Mouse (Mus musculus) CH12.LX (cell line): Measurements from ENCODE around the gene Reep6.

ENCODE experiments used
- E2F4 ChIP-seq: IDR thresholded peaks from 2 replicates; pipeline ENCODE4 v1.6.1; 2011; ENCODE audit warnings: low read depth, low read length, improper control_type of control experiment; ENCODE audit not compliant: insufficient replicate concordance
- EP300 ChIP-seq: IDR thresholded peaks from 2 replicates; pipeline ENCODE4 v1.6.1; 2011; ENCODE audit warnings: low read length, improper control_type of control experiment
- JUN ChIP-seq: IDR thresholded peaks from 2 replicates; pipeline ENCODE4 v1.6.1; 2011; ENCODE audit warnings: low read depth, mild to moderate bottlenecking, low read length, improper control_type of control experiment, moderate library complexity; ENCODE audit not compliant: insufficient read depth
- MXI1 ChIP-seq: IDR thresholded peaks from 2 replicates; pipeline ENCODE4 v1.6.1; 2011; ENCODE audit warnings: mild to moderate bottlenecking, low read depth, low read length, improper control_type of control experiment
- NRF1 ChIP-seq: IDR thresholded peaks from 2 replicates; pipeline ENCODE4 v1.6.1; 2014; ENCODE audit warnings: low read depth, mild to moderate bottlenecking, inconsistent platforms, low read length, improper control_type of control experiment, moderate library complexity
- POLR2A ChIP-seq: IDR thresholded peaks from 2 replicates; pipeline ENCODE4 v1.6.1; 2011; ENCODE audit warnings: low read depth, mild to moderate bottlenecking, improper control_type of control experiment, low read length
- SIN3A ChIP-seq: IDR thresholded peaks from 2 replicates; pipeline ENCODE4 v1.6.1; 2012; ENCODE audit warnings: low read length, improper control_type of control experiment, inconsistent platforms
- USF2 ChIP-seq: conservative IDR thresholded peaks from 2 replicates; pipeline ENCODE4 v1.6.1; 2011; ENCODE audit warnings: low read depth, low read length, improper control_type of control experiment

DNA sequence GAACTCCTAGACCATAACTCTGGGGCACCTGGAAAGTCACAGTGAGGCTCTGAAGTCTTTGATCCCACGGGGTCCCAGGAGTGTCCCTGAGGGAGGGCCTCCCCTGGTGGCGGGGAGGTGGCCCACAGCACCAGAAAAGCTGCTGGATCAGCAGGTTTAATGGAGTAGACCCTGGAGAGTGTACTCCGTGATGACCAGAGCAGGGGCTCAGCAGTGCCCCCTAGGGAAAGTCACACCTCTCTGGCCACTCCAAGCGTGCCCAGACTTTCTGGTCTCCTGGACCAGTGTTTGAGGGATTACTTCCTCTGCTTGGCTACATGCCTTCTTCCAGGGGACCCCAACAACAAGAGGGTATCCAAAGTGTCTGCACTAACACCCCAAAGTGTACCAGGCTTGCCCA, 53.7 kb downstream of the Reep6 start:
- TF ChIP-seq EP300 (no peak), JUN (no peak), E2F4 (no peak), POLR2A (no peak), NRF1 (no peak), USF2 (no peak), MXI1 (no peak), SIN3A (no peak)
